Mouse (Mus musculus): ENCODE results near the gene Irf2. TPM values are rescaled to one million over a fixed set of nuclear protein-coding genes. Genes with fewer than 3 reads are reported as not detected.
A peak's percentile ranks its signal among the peaks of the same experiment; 100 is the strongest.

Irf2 gene
- total and polyA plus RNA-seq, 3 experiments, result 4.9 to 19.4 TPM; not detected in 1

DNA sequence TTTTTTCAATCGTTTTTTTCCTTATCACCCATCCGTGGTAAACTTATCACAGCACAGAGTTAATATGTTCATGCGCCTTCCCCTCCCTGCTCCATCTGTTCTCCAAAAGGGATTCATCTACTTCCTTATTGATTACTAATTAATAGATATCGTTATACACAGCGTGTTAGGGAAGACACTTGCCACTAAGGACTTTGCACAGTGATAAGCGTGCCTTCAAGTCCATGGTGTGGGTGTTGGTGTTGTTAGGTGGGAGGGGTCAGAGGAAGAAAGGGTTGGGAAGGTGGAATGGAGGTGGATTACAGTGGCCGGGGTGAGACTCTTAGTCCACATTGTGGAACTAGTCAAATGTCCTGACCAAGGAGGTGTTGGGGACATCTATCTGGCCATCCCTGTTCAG, 21.2 kb downstream of the Irf2 start:
- H3K4me1 ChIP-seq (ENCODE audit: control insufficient read depth in 1 of 2, insufficient read depth in 2 of 2, low read length in 2 of 2), result peaks cover 35 to 51% of the 10 kb centered on the region in 2 experiments
- H3K9me3 ChIP-seq (replicated peaks; ENCODE audit: insufficient read depth, low read length), result no peaks in the 10 kb centered on the region
- H3K36me3 ChIP-seq (ENCODE audit: control insufficient read depth in 1 of 2, insufficient read depth in 2 of 2, low read length in 2 of 2), result peaks cover 0 to 41% of the 10 kb centered on the region in 2 experiments; a peak in 3 of 4 replicates
- no peaks in the 10 kb centered on the region for H3K27me3 ChIP-seq (ENCODE audit: control insufficient read depth in 1 of 2, insufficient read depth in 2 of 2, low read length in 2 of 2)
- no peak overlapping the region for H3K27ac ChIP-seq (ENCODE audit: control insufficient read depth, low read depth, low read length)
- H3K4me3 ChIP-seq (ENCODE audit: control insufficient read depth in 1 of 2, insufficient read depth in 1 of 2, low read depth in 2 of 2, low read length in 2 of 2), result no peak overlapping the region
- peaks cover 50% of the 10 kb centered on the region for H3K79me2 ChIP-seq (ENCODE audit: control insufficient read depth, insufficient read depth, low read length, poor library complexity)
- H3K9ac ChIP-seq (ENCODE audit: control insufficient read depth, low read depth, low read length, poor library complexity, severe bottlenecking), result no peak overlapping the region
- no peak for DNase-seq (ENCODE audit: low read depth, low spot score)
- TF ChIP-seq UBTF (IDR thresholded peaks at IDR 0.05; ENCODE audit: borderline replicate concordance, insufficient read depth, low read depth, low read length) (no peak), NRF1 (IDR thresholded peaks at IDR 0.05; ENCODE audit: insufficient read depth, low read depth, low read length, poor library complexity, severe bottlenecking) (no peak), POLR2A (IDR thresholded peaks at IDR 0.05; ENCODE audit: control insufficient read depth in 1 of 2, insufficient read depth in 1 of 2, low read depth in 1 of 2, low read length in 2 of 2, poor library complexity in 1 of 2) (no peak), MYC (IDR thresholded peaks at IDR 0.05; ENCODE audit: low read depth, low read length) (no peak), E2F4 (IDR thresholded peaks at IDR 0.05; ENCODE audit: borderline replicate concordance, low read depth, low read length) (no peak), JUND (IDR thresholded peaks at IDR 0.05; ENCODE audit: low read depth, low read length) (no peak), CHD2 (IDR thresholded peaks at IDR 0.05; ENCODE audit: low read length) (no peak), BHLHE40 (IDR thresholded peaks at IDR 0.05; ENCODE audit: borderline replicate concordance, low read depth, low read length) (no peak), CTCF (IDR thresholded peaks at IDR 0.05 in 2 of 3, conservative IDR thresholded peaks at IDR 0.05 in 1 of 3; ENCODE audit: control insufficient read depth in 1 of 3, insufficient read depth in 1 of 3, low read depth in 2 of 3, low read length in 3 of 3, poor library complexity in 1 of 3, severe bottlenecking in 1 of 3) (no peak), MYB (IDR thresholded peaks at IDR 0.05; ENCODE audit: low read depth, low read length) (no peak), ZMIZ1 (IDR thresholded peaks at IDR 0.05; ENCODE audit: low read depth, low read length) (no peak), ETS1 (IDR thresholded peaks at IDR 0.05; ENCODE audit: low read depth, low read length) (0 out of 2 replicates have a peak, but pooled peaks have one; percentile 15), POLR2AphosphoS5 (IDR thresholded peaks at IDR 0.05; ENCODE audit: borderline replicate concordance, low read depth, low read length) (no peak), TAL1 (IDR thresholded peaks at IDR 0.05; ENCODE audit: low read length) (no peak; the same call in 1 of the 2 replicates), MAZ (IDR thresholded peaks at IDR 0.05; ENCODE audit: low read depth, low read length) (no peak), EP300 (IDR thresholded peaks at IDR 0.05; ENCODE audit: low read depth in 1 of 2, low read length in 2 of 2) (peak in 1 of 2 experiments; percentile 47; a peak in 1 of 4 replicates), SMC3 (IDR thresholded peaks at IDR 0.05; ENCODE audit: low read depth, low read length) (no peak), RCOR1 (IDR thresholded peaks at IDR 0.05; ENCODE audit: low read depth, low read length) (peak; percentile 33; the same call in 1 of the 2 replicates), GATA1 (IDR thresholded peaks at IDR 0.05; ENCODE audit: low read depth, low read length) (peak; percentile 36), ELF1 (IDR thresholded peaks at IDR 0.05; ENCODE audit: low read depth, low read length) (no peak), TBP (IDR thresholded peaks at IDR 0.05; ENCODE audit: low read depth, low read length) (no peak), SIN3A (IDR thresholded peaks at IDR 0.05; ENCODE audit: low read length) (no peak), KAT2A (conservative IDR thresholded peaks at IDR 0.05; ENCODE audit: low read depth, low read length) (no peak), ZNF384 (IDR thresholded peaks at IDR 0.05; ENCODE audit: low read depth, low read length) (peak; percentile 50; the same call in 1 of the 2 replicates), MEF2A (IDR thresholded peaks at IDR 0.05; ENCODE audit: extremely low read depth, insufficient replicate concordance, low read depth, low read length, poor library complexity, severe bottlenecking) (no peak)
